Mouse (Mus musculus) liver, adult 2 months (tissue): ENCODE results near the gene Aldh6a1. TPM values are rescaled to one million over a fixed set of nuclear protein-coding genes. Genes with fewer than 3 reads are reported as not detected.
A peak's percentile ranks its signal among the peaks of the same experiment; 100 is the strongest.

ENCODE experiments used
- DNase-seq: peaks from one replicate; pipeline ENCODE4 v3.0.0-alpha.2; 2011; ENCODE audit warnings: low read depth, low spot score; ENCODE audit errors: extremely low read depth
- H3K27ac ChIP-seq: fragments of 200-500 bp; replicated peaks from 2 replicates; pipeline ENCODE4 v1.5.1; 2012; ENCODE audit warnings: low read depth, mild to moderate bottlenecking, control low read depth, inconsistent platforms, low read length; ENCODE audit not compliant: insufficient read depth
- H3K27me3 ChIP-seq: fragments of 200-500 bp; 2 replicates; pipeline ENCODE4 v1.6.1; 2012; ENCODE audit warnings: mild to moderate bottlenecking, moderate library complexity, low read length, inconsistent platforms; ENCODE audit not compliant: control insufficient read depth, insufficient read depth
- H3K36me3 ChIP-seq: fragments of 200-500 bp; 2 replicates; pipeline ENCODE4 v1.6.1; 2012; ENCODE audit warnings: low read length, inconsistent platforms; ENCODE audit not compliant: control insufficient read depth, insufficient read depth
- H3K4me1 ChIP-seq: fragments of 200-500 bp; 2 replicates; pipeline ENCODE4 v1.6.1; 2011; ENCODE audit warnings: low read length; ENCODE audit not compliant: control insufficient read depth, insufficient read depth
- H3K4me3 ChIP-seq: fragments of 200-500 bp; 2 replicates; pipeline ENCODE4 v1.5.1; 2011; ENCODE audit warnings: low read depth, mild to moderate bottlenecking, control low read depth, low read length, moderate library complexity; ENCODE audit not compliant: insufficient read depth
- H3K79me2 ChIP-seq: fragments of 200-500 bp; 2 replicates; pipeline ENCODE4 v1.6.1; 2012; ENCODE audit warnings: inconsistent platforms, mild to moderate bottlenecking, low read length, moderate library complexity; ENCODE audit not compliant: control insufficient read depth, insufficient read depth
- H3K9ac ChIP-seq: fragments of 200-500 bp; 2 replicates; pipeline ENCODE4 v1.6.1; 2012; ENCODE audit warnings: low read depth, mild to moderate bottlenecking, control low read depth, inconsistent platforms, low read length
- CTCF ChIP-seq: fragments of 200-500 bp; IDR thresholded peaks from 2 replicates; pipeline ENCODE4 v1.5.1; 2011; ENCODE audit warnings: low read depth, low read length, control low read depth
- POLR2A ChIP-seq: fragments of 200-500 bp; IDR thresholded peaks from 2 replicates; pipeline ENCODE4 v1.6.1; 2011; ENCODE audit warnings: low read length, control low read depth; ENCODE audit not compliant: insufficient read depth; ENCODE audit errors: extremely low read depth
- WGBS: fragments of 180-500 bp; shearing (Covaris S2); methylation state at CpG from one replicate; pipeline ENCODE4 v1.1.7; 2018; 5-methylcytosine and 5-hydroxymethylcytosine counted together
- polyA plus RNA-seq: library from polyadenylated mRNA; depleted of rRNA; stranded (reverse); fragments of >200 nt; gene quantifications from 2 replicates; pipeline ENCODE4 v1.2.3, GENCODE M21; 2012
- total RNA-seq: library from RNA; depleted of rRNA; stranded (reverse); fragments of >200 nt; gene quantifications from 2 replicates; pipeline ENCODE4 v1.2.3, GENCODE M21; 2014

Gene Aldh6a1
- total and polyA plus RNA-seq, 2 experiments: 104 to 370 TPM

GRCm38 (mm10) chr12:84393847-84394246 lies 57.0 kb downstream of the Aldh6a1 start:
- WGBS: 55% methylated on average over 5 of the region's 5 CpGs
- 0 out of 2 replicates have a peak overlapping the region, but pooled peaks have one; percentile 8 for H3K27ac ChIP-seq
- H3K9ac ChIP-seq: no peak overlapping the region
- H3K27me3 ChIP-seq: no peaks in the 10 kb centered on the region
- TF ChIP-seq CTCF (no peak), POLR2A (no peak)
- H3K36me3 ChIP-seq: peaks cover 47% of the 10 kb centered on the region
- no peak overlapping the region for H3K4me3 ChIP-seq
- no peak for DNase-seq
- H3K79me2 ChIP-seq: peaks cover 3% of the 10 kb centered on the region; the same call in 1 of the 2 replicates
- H3K4me1 ChIP-seq: peaks cover 10% of the 10 kb centered on the region

DNA sequence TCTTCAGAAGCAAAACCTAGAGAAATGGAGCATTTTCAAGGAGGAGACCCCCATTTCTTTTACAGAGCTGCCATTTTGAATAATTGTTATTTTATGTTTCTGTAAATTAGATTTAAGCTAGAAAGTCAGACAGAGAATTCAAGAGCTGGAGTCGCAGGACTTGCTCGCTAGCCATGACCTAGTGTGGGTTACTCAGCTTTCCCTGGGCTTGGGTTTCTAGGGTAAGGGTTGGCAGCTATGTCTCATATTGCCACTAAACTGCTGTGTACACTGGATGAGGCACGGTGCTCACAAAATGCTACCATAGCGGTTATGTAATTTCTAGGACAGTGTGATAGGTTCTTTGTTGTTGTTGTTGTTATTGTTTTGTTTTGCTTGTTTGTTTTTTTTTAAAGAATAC lies 58.1 kb downstream of the Aldh6a1 start:
- Histone ChIP-seq H3K79me2 (no peaks in the 10 kb centered on the region; the same call in 1 of the 2 replicates), H3K27me3 (no peaks in the 10 kb centered on the region), H3K27ac (no peak overlapping the region), H3K4me1 (peaks cover 7% of the 10 kb centered on the region), H3K4me3 (no peak overlapping the region), H3K36me3 (peaks cover 52% of the 10 kb centered on the region), H3K9ac (no peak overlapping the region)
- no peak for DNase-seq
- TF ChIP-seq POLR2A: no peak
- TF ChIP-seq CTCF: no peak
- 67% methylated on average over 4 of the region's 4 CpGs for WGBS

DNA sequence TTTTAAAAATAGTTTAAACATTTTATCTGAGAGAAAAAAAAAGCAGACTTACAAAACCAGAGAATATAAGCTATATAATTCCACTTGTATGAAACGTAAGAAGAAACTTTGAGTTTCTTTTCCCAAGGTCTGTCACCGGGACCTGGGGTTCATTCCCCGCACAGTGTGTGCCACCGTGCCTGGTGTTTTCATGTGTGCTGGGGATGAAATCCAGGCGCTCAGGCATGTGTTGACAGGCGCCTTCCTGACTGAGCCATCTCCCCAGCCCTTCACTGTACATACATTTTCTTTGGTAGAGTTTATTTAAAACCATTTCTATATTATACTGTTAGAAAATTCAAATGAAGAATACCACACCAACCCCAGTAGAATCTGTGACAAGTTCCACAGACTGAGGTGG lies 60.5 kb downstream of the Aldh6a1 start:
- H3K4me1 ChIP-seq: peaks cover 2% of the 10 kb centered on the region; the same call in 1 of the 2 replicates
- WGBS: 88% methylated on average over 6 of the region's 6 CpGs
- TF ChIP-seq POLR2A (no peak), CTCF (no peak)
- H3K27ac ChIP-seq: no peak overlapping the region
- H3K9ac ChIP-seq: no peak overlapping the region
- no peak for DNase-seq
- H3K4me3 ChIP-seq: no peak overlapping the region
- H3K36me3 ChIP-seq: peaks cover 57% of the 10 kb centered on the region
- H3K79me2 ChIP-seq: no peaks in the 10 kb centered on the region; the same call in 1 of the 2 replicates
- H3K27me3 ChIP-seq: no peaks in the 10 kb centered on the region

DNA sequence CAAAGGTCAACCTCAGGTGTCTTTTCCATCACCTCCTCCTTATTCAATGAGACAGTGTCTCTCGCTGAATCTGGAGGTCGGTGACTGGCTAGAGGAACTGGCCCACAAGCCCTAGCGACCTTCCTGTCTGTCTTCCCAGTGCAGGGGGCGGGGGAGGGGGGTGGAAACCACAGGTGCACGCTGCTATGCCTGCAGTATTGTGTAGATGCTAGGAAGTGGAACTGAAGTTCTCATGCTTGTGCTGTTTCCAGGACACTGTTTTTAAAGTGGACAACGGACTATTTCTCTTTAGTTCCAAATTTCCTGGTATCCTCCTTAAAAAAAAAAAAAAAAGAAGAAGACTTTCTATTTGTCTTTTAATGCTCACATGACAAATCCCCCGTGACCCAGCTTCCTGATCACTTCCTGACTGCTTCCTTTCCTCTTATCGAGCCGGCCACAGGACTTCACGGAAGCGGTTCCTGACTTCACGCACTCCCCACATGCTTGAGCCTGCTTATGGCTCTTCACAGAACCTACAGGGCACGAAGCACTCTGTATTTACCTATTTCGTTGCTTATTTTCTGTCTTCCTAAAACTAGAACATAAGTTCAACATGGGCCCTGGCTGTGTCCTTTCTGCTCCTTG lies 61.9 kb downstream of the Aldh6a1 start:
- no peak for DNase-seq
- H3K36me3 ChIP-seq: peaks cover 50% of the 10 kb centered on the region
- H3K79me2 ChIP-seq: no peaks in the 10 kb centered on the region; the same call in 1 of the 2 replicates
- no peaks in the 10 kb centered on the region for H3K27me3 ChIP-seq
- H3K4me3 ChIP-seq: no peak overlapping the region
- H3K9ac ChIP-seq: no peak overlapping the region
- H3K4me1 ChIP-seq: peaks cover 11% of the 10 kb centered on the region
- WGBS: 58% methylated on average over 14 of the region's 14 CpGs
- peak overlapping the region; percentile 14; the same call in 1 of the 2 replicates for H3K27ac ChIP-seq
- TF ChIP-seq POLR2A (no peak), CTCF (no peak)

DNA sequence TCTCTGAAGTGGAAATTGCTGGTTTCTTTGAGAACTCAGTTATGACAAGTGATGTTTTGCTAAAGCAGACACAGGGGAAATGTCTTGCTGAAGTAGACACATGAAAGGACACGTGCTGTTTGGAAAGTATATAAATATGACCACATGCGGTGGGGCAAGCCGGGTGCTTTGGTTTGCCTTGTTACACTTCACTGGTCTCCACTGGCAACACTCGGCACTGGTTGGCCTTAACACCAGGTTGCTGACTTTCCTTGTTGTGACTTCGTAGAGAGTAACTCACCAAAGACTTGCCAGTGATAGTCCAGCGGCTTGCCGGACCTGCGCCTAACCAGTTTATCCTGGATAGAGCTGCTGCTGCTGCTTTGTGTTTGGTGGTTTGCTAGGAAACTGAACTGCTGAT lies 62.7 kb downstream of the Aldh6a1 start:
- H3K79me2 ChIP-seq: no peaks in the 10 kb centered on the region
- H3K4me1 ChIP-seq: peaks cover 11% of the 10 kb centered on the region
- TF ChIP-seq POLR2A (no peak), CTCF (no peak)
- H3K36me3 ChIP-seq: peaks cover 46% of the 10 kb centered on the region
- peak overlapping the region; percentile 13; the same call in 1 of the 2 replicates for H3K27ac ChIP-seq
- H3K9ac ChIP-seq: no peak overlapping the region
- no peak overlapping the region for H3K4me3 ChIP-seq
- peak; percentile 58 for DNase-seq
- WGBS: 82% methylated on average over 8 of the region's 8 CpGs
- H3K27me3 ChIP-seq: no peaks in the 10 kb centered on the region

- 70% methylated on average over 4 of the region's 4 CpGs for WGBS
- no peaks in the 10 kb centered on the region for H3K79me2 ChIP-seq
- H3K36me3 ChIP-seq: peaks cover 50% of the 10 kb centered on the region
- no peak overlapping the region for H3K9ac ChIP-seq
- TF ChIP-seq CTCF (no peak), POLR2A (no peak)
- no peak overlapping the region for H3K4me3 ChIP-seq
- peak overlapping the region; percentile 69 for H3K27ac ChIP-seq
- DNase-seq: no peak
- no peaks in the 10 kb centered on the region for H3K27me3 ChIP-seq
- peaks cover 11% of the 10 kb centered on the region for H3K4me1 ChIP-seq
Measured at GRCm38 (mm10) chr12:84385408-84385807, 65.4 kb downstream of the Aldh6a1 start.
